Mouse (Mus musculus) stomach, embryonic 16.5 days (tissue): Measurements from ENCODE around the gene Tigd3. TPM values are rescaled to one million over a fixed set of nuclear protein-coding genes. Genes with fewer than 3 reads are reported as not detected.

ENCODE experiments used
- ATAC-seq: fragments of 200-750 bp; cut with Nextera tagmentation; 2 replicates; pipeline ENCODE4 v1.8.0; 2017; ENCODE audit warnings: moderate number of reproducible peaks, moderate TSS enrichment; ENCODE audit not compliant: insufficient read depth, low FRiP score
- H3K27ac ChIP-seq: fragments of 300-500 bp; sonication (generic); 2 replicates; pipeline ENCODE4 v1.5.1; 2014; ENCODE audit warnings: low read length
- H3K27me3 ChIP-seq: fragments of 300-500 bp; sonication (generic); 2 replicates; pipeline ENCODE4 v1.6.1; 2014; ENCODE audit warnings: low read length, control low read depth, mixed read lengths; ENCODE audit not compliant: control insufficient read depth, insufficient read depth
- H3K36me3 ChIP-seq: fragments of 300-500 bp; sonication (generic); 2 replicates; pipeline ENCODE4 v1.6.1; 2014; ENCODE audit warnings: low read length; ENCODE audit not compliant: control insufficient read depth, insufficient read depth
- H3K4me1 ChIP-seq: fragments of 300-500 bp; sonication (generic); 2 replicates; pipeline ENCODE4 v1.6.1; 2014; ENCODE audit warnings: low read length, control low read depth, mixed read lengths; ENCODE audit not compliant: control insufficient read depth, insufficient read depth
- H3K4me2 ChIP-seq: fragments of 300-500 bp; sonication (generic); 2 replicates; pipeline ENCODE4 v1.6.1; 2014; ENCODE audit warnings: low read depth, low read length, mixed read lengths
- H3K4me3 ChIP-seq: fragments of 300-500 bp; sonication (generic); replicated peaks from 2 replicates; pipeline ENCODE4 v1.5.1; 2014; ENCODE audit warnings: mild to moderate bottlenecking, low read length
- H3K9ac ChIP-seq: fragments of 300-500 bp; sonication (generic); 2 replicates; pipeline ENCODE4 v1.6.1; 2014; ENCODE audit warnings: low read length
- H3K9me3 ChIP-seq: fragments of 300-500 bp; sonication (generic); replicated peaks from 2 replicates; pipeline ENCODE4 v1.6.1; 2016; ENCODE audit warnings: low read length, control low read depth; ENCODE audit not compliant: control insufficient read depth
- WGBS: fragments of 180-500 bp; shearing (Covaris S2); extraction: QIAGEN DNeasy Blood & Tissue Kit; methylation state at CpG from one replicate; pipeline ENCODE4 v1.1.7; 2014; 5-methylcytosine and 5-hydroxymethylcytosine counted together
- polyA plus RNA-seq: library from polyadenylated mRNA; unstranded; fragments of >200 nt; fragmentation: Nextera tagmentation; extraction: Ambion mirVana; gene quantifications from 2 replicates; pipeline ENCODE4 v1.2.1, GENCODE M21; 2015

Tigd3 gene
- polyA plus RNA-seq, 1 experiment from 2014 or later = 1.8 TPM

- H3K4me3 ChIP-seq = peak overlapping the region; percentile 63
- H3K27me3 ChIP-seq = 0 out of 2 replicates have a peak, but pooled peaks cover 3% of the 10 kb centered on the region
- H3K9me3 ChIP-seq = no peaks in the 10 kb centered on the region
- no peaks in the 10 kb centered on the region for H3K36me3 ChIP-seq
- H3K4me2 ChIP-seq = peak overlapping the region; percentile 97
- H3K27ac ChIP-seq = peak overlapping the region; percentile 89
- H3K4me1 ChIP-seq = peaks cover 26% of the 10 kb centered on the region
- ATAC-seq = peak; percentile 74
- H3K9ac ChIP-seq = peak overlapping the region; percentile 74
- under 1% methylated on average over 38 of the region's 38 CpGs for WGBS
Observed at GRCm38 (mm10) chr19:5923990-5924712, 30.2 kb upstream of the Tigd3 start.

- H3K27ac ChIP-seq = no peak overlapping the region
- 92% methylated on average over 3 of the region's 3 CpGs for WGBS
- peak overlapping the region; percentile 18 for H3K9ac ChIP-seq
- 0 out of 2 replicates have a peak, but pooled peaks cover 3% of the 10 kb centered on the region for H3K27me3 ChIP-seq
- peak overlapping the region; percentile 97 for H3K4me2 ChIP-seq
- no peaks in the 10 kb centered on the region for H3K36me3 ChIP-seq
- peak overlapping the region; percentile 63 for H3K4me3 ChIP-seq
- no peaks in the 10 kb centered on the region for H3K9me3 ChIP-seq
- H3K4me1 ChIP-seq = peaks cover 26% of the 10 kb centered on the region
- ATAC-seq = no peak
Observed at GRCm38 (mm10) chr19:5922963-5923362, 29.0 kb upstream of the Tigd3 start.

GRCm38 (mm10) chr19:5922119-5922942, 28.4 kb upstream of the Tigd3 start:
- Histone ChIP-seq H3K9me3 (no peaks in the 10 kb centered on the region), H3K4me3 (peak overlapping the region; percentile 2), H3K4me2 (peak overlapping the region; percentile 97), H3K27ac (peak overlapping the region; percentile 48), H3K36me3 (peaks cover 4% of the 10 kb centered on the region; the same call in 1 of the 2 replicates), H3K27me3 (0 out of 2 replicates have a peak, but pooled peaks cover 3% of the 10 kb centered on the region), H3K4me1 (peaks cover 26% of the 10 kb centered on the region), H3K9ac (peak overlapping the region; percentile 18)
- 60% methylated on average over 15 of the region's 15 CpGs for WGBS
- ATAC-seq = no peak

- Histone ChIP-seq H3K4me1 (peaks cover 26% of the 10 kb centered on the region), H3K36me3 (peaks cover 7% of the 10 kb centered on the region; the same call in 1 of the 2 replicates), H3K9ac (peak overlapping the region; percentile 18; the same call in 1 of the 2 replicates), H3K4me3 (peak overlapping the region; percentile 1), H3K27ac (0 out of 2 replicates have a peak overlapping the region, but pooled peaks have one; percentile 9), H3K9me3 (no peaks in the 10 kb centered on the region), H3K4me2 (peak overlapping the region; percentile 97; the same call in 1 of the 2 replicates), H3K27me3 (0 out of 2 replicates have a peak, but pooled peaks cover 3% of the 10 kb centered on the region)
- 21% methylated on average over 9 of the region's 9 CpGs for WGBS
- ATAC-seq = no peak
Observed at GRCm38 (mm10) chr19:5921715-5922114, 27.8 kb upstream of the Tigd3 start.

- H3K4me2 ChIP-seq = peak within 1 kb of the TSS; percentile 77
- peaks cover 25% of the 10 kb centered on the region for H3K4me1 ChIP-seq
- 18% methylated on average over 13 of the region's 13 CpGs for WGBS
- H3K27me3 ChIP-seq = no peaks in the 10 kb centered on the region
- peaks cover 7% of the 10 kb centered on the region; the same call in 1 of the 2 replicates for H3K36me3 ChIP-seq
- H3K9ac ChIP-seq = peak within 1 kb of the TSS; percentile 93
- H3K27ac ChIP-seq = peak within 1 kb of the TSS; percentile 73
- no peaks in the 10 kb centered on the region for H3K9me3 ChIP-seq
- ATAC-seq = no peak; the same call in 1 of the 2 replicates
- H3K4me3 ChIP-seq = peak within 1 kb of the TSS; percentile 76
Observed at GRCm38 (mm10) chr19:5913007-5913719, 19.2 kb upstream of the Tigd3 start, which contains the start of gene Dpf2. Gene Dpf2, minus strand, starts transcription at chr19:5913010.

GRCm38 (mm10) chr19:5912103-5913006, 18.4 kb upstream of the Tigd3 start:
- H3K4me3 ChIP-seq = peak overlapping the region; percentile 76
- H3K9ac ChIP-seq = peak overlapping the region; percentile 93
- H3K4me1 ChIP-seq = peaks cover 25% of the 10 kb centered on the region
- ATAC-seq = peak; percentile 97
- H3K27ac ChIP-seq = peak overlapping the region; percentile 73
- H3K4me2 ChIP-seq = peak overlapping the region; percentile 77
- H3K36me3 ChIP-seq = peaks cover 3% of the 10 kb centered on the region; the same call in 1 of the 2 replicates
- under 1% methylated on average over 59 of the region's 59 CpGs for WGBS
- H3K27me3 ChIP-seq = no peaks in the 10 kb centered on the region
- H3K9me3 ChIP-seq = no peaks in the 10 kb centered on the region

- Histone ChIP-seq H3K9me3 (no peaks in the 10 kb centered on the region), H3K4me2 (peak overlapping the region; percentile 67), H3K4me3 (peak overlapping the region; percentile 76), H3K27me3 (no peaks in the 10 kb centered on the region), H3K36me3 (no peaks in the 10 kb centered on the region), H3K27ac (peak overlapping the region; percentile 73), H3K4me1 (peaks cover 25% of the 10 kb centered on the region), H3K9ac (peak overlapping the region; percentile 93)
- ATAC-seq = no peak
- 1% methylated on average over 14 of the region's 14 CpGs for WGBS
Observed at GRCm38 (mm10) chr19:5911430-5912102, 17.6 kb upstream of the Tigd3 start.
